Mouse (Mus musculus): Measurements from ENCODE around the gene Wnt6. TPM values are rescaled to one million over a fixed set of nuclear protein-coding genes. Genes with fewer than 3 reads are reported as not detected.

Gene Wnt6
- polyA plus RNA-seq, 1 experiment = 0.62 TPM

GRCm38 (mm10) chr1:74788603-74789176 is 17.0 kb downstream of the Wnt6 start:
- TF ChIP-seq POLR2A (IDR thresholded peaks at IDR 0.05; ENCODE audit: borderline replicate concordance, low read depth, low read length) (no peak), CTCF (IDR thresholded peaks at IDR 0.05; ENCODE audit: low read depth, low read length) (no peak)
- Histone ChIP-seq H3K4me3 (ENCODE audit: insufficient read depth, low read length) (no peak overlapping the region), H3K4me1 (ENCODE audit: control insufficient read depth, insufficient read depth, low read length) (peaks cover 5% of the 10 kb centered on the region; the same call in 1 of the 2 replicates), H3K27ac (ENCODE audit: insufficient read depth, low read depth, low read length) (no peak overlapping the region)

- Histone ChIP-seq H3K27ac (ENCODE audit: insufficient read depth, low read depth, low read length) (no peak overlapping the region), H3K4me1 (ENCODE audit: control insufficient read depth, insufficient read depth, low read length) (peaks cover 5% of the 10 kb centered on the region; the same call in 1 of the 2 replicates), H3K4me3 (ENCODE audit: insufficient read depth, low read length) (no peak overlapping the region)
- TF ChIP-seq CTCF (IDR thresholded peaks at IDR 0.05; ENCODE audit: low read depth, low read length) (no peak), POLR2A (IDR thresholded peaks at IDR 0.05; ENCODE audit: borderline replicate concordance, low read depth, low read length) (no peak)
These were observed 18.4 kb downstream of the Wnt6 start for GRCm38 (mm10) chr1:74790095-74790494.

GRCm38 (mm10) chr1:74791249-74791648 is 19.6 kb downstream of the Wnt6 start, which contains the start of gene Wnt10a:
TSS of gene Wnt10a (plus strand) at chr1:74791516.
- Histone ChIP-seq H3K4me3 (ENCODE audit: insufficient read depth, low read length) (no peak within 1 kb of the TSS), H3K4me1 (ENCODE audit: control insufficient read depth, insufficient read depth, low read length) (peaks cover 5% of the 10 kb centered on the region; the same call in 1 of the 2 replicates), H3K27ac (ENCODE audit: insufficient read depth, low read depth, low read length) (no peak within 1 kb of the TSS)
- TF ChIP-seq POLR2A (IDR thresholded peaks at IDR 0.05; ENCODE audit: borderline replicate concordance, low read depth, low read length) = no peak
- TF ChIP-seq CTCF (IDR thresholded peaks at IDR 0.05; ENCODE audit: low read depth, low read length) = no peak

GRCm38 (mm10) chr1:74792831-74793660 is 21.4 kb downstream of the Wnt6 start:
- H3K27ac ChIP-seq (ENCODE audit: insufficient read depth, low read depth, low read length) = no peak overlapping the region
- peaks cover 3% of the 10 kb centered on the region; the same call in 1 of the 2 replicates for H3K4me1 ChIP-seq (ENCODE audit: control insufficient read depth, insufficient read depth, low read length)
- TF ChIP-seq CTCF (IDR thresholded peaks at IDR 0.05; ENCODE audit: low read depth, low read length) (no peak), POLR2A (IDR thresholded peaks at IDR 0.05; ENCODE audit: borderline replicate concordance, low read depth, low read length) (no peak)
- H3K4me3 ChIP-seq (ENCODE audit: insufficient read depth, low read length) = no peak overlapping the region

GRCm38 (mm10) chr1:74794487-74795144 is 22.9 kb downstream of the Wnt6 start:
- H3K4me1 ChIP-seq (ENCODE audit: control insufficient read depth, insufficient read depth, low read length) = no peaks in the 10 kb centered on the region

GRCm38 (mm10) chr1:74795145-74795529 is 23.4 kb downstream of the Wnt6 start:
- TF ChIP-seq POLR2A (IDR thresholded peaks at IDR 0.05; ENCODE audit: borderline replicate concordance, low read depth, low read length) = no peak
- no peak for TF ChIP-seq CTCF (IDR thresholded peaks at IDR 0.05; ENCODE audit: low read depth, low read length)
- Histone ChIP-seq H3K4me3 (ENCODE audit: insufficient read depth, low read length) (no peak overlapping the region), H3K4me1 (ENCODE audit: control insufficient read depth, insufficient read depth, low read length) (no peaks in the 10 kb centered on the region), H3K27ac (ENCODE audit: insufficient read depth, low read depth, low read length) (no peak overlapping the region)

More at GRCm38 (mm10) chr1:74794487-74795144, 22.9 kb downstream of the Wnt6 start:
- TF ChIP-seq CTCF (IDR thresholded peaks at IDR 0.05; ENCODE audit: low read depth, low read length) (no peak), POLR2A (IDR thresholded peaks at IDR 0.05; ENCODE audit: borderline replicate concordance, low read depth, low read length) (no peak)
- Histone ChIP-seq H3K27ac (ENCODE audit: insufficient read depth, low read depth, low read length) (no peak overlapping the region), H3K4me3 (ENCODE audit: insufficient read depth, low read length) (no peak overlapping the region)

- H3K4me1 ChIP-seq (ENCODE audit: control insufficient read depth, insufficient read depth, low read length) = no peaks in the 10 kb centered on the region
- H3K4me3 ChIP-seq (ENCODE audit: insufficient read depth, low read length) = no peak overlapping the region
- no peak overlapping the region for H3K27ac ChIP-seq (ENCODE audit: insufficient read depth, low read depth, low read length)
These were observed 25.8 kb downstream of the Wnt6 start for GRCm38 (mm10) chr1:74797459-74797858.

GRCm38 (mm10) chr1:74800424-74800888 is 28.8 kb downstream of the Wnt6 start:
- Histone ChIP-seq H3K4me3 (ENCODE audit: insufficient read depth, low read length) (0 out of 2 replicates have a peak overlapping the region, but pooled peaks have one; percentile 0), H3K4me1 (ENCODE audit: control insufficient read depth, insufficient read depth, low read length) (no peaks in the 10 kb centered on the region), H3K27ac (ENCODE audit: insufficient read depth, low read depth, low read length) (no peak overlapping the region)
- no peak for TF ChIP-seq POLR2A (IDR thresholded peaks at IDR 0.05; ENCODE audit: borderline replicate concordance, low read depth, low read length)
- TF ChIP-seq CTCF (IDR thresholded peaks at IDR 0.05; ENCODE audit: low read depth, low read length) = no peak

More at GRCm38 (mm10) chr1:74797459-74797858, 25.8 kb downstream of the Wnt6 start:
- TF ChIP-seq CTCF (IDR thresholded peaks at IDR 0.05; ENCODE audit: low read depth, low read length) = no peak
- TF ChIP-seq POLR2A (IDR thresholded peaks at IDR 0.05; ENCODE audit: borderline replicate concordance, low read depth, low read length) = no peak

GRCm38 (mm10) chr1:74801631-74802140 is 30.0 kb downstream of the Wnt6 start:
- TF ChIP-seq CTCF (IDR thresholded peaks at IDR 0.05; ENCODE audit: low read depth, low read length) (no peak), POLR2A (IDR thresholded peaks at IDR 0.05; ENCODE audit: borderline replicate concordance, low read depth, low read length) (no peak)
- H3K4me3 ChIP-seq (ENCODE audit: insufficient read depth, low read length) = no peak overlapping the region
- no peak overlapping the region for H3K27ac ChIP-seq (ENCODE audit: insufficient read depth, low read depth, low read length)
- H3K4me1 ChIP-seq (ENCODE audit: control insufficient read depth, insufficient read depth, low read length) = 0 out of 2 replicates have a peak, but pooled peaks cover 2% of the 10 kb centered on the region
